Mouse (Mus musculus) hindbrain, embryonic 11.5 days (tissue): ENCODE measurements at regions not wholly inside any gene's neighbourhood (a gene's known extent, or its start where the extent isn't known, plus 50 kb on each side); places are given as distances from the start of the nearest gene placed in this dataset.
A peak's percentile ranks its signal among the peaks of the same experiment; 100 is the strongest.

Experiments
- ATAC-seq: fragments of 200-750 bp; cut with Nextera tagmentation; 2 replicates; pipeline ENCODE4 v1.8.0; 2017; ENCODE audit warnings: mild to moderate bottlenecking, moderate TSS enrichment, moderate library complexity; ENCODE audit not compliant: low FRiP score
- DNase-seq: peaks from one replicate; pipeline ENCODE4 v3.0.0-alpha.2; 2015; ENCODE audit warnings: low spot score
- H3K27ac ChIP-seq: fragments of 300-500 bp; sonication (generic); 2 replicates; pipeline ENCODE4 v1.5.1; 2014; ENCODE audit warnings: mild to moderate bottlenecking, low read depth, low read length
- H3K27me3 ChIP-seq: fragments of 300-500 bp; sonication (generic); 2 replicates; pipeline ENCODE4 v1.6.1; 2014; ENCODE audit warnings: mild to moderate bottlenecking, low read length, moderate library complexity, mixed read lengths; ENCODE audit not compliant: control insufficient read depth, insufficient read depth
- H3K36me3 ChIP-seq: fragments of 300-500 bp; sonication (generic); 2 replicates; pipeline ENCODE4 v1.6.1; 2014; ENCODE audit warnings: mild to moderate bottlenecking, low read length, moderate library complexity, mixed read lengths; ENCODE audit not compliant: control insufficient read depth, insufficient read depth
- H3K4me1 ChIP-seq: fragments of 300-500 bp; sonication (generic); replicated peaks from 2 replicates; pipeline ENCODE4 v1.6.1; 2014; ENCODE audit warnings: low read length, mixed read lengths; ENCODE audit not compliant: control insufficient read depth, insufficient read depth
- H3K4me2 ChIP-seq: fragments of 300-500 bp; sonication (generic); replicated peaks from 2 replicates; pipeline ENCODE4 v1.6.1; 2014; ENCODE audit warnings: mild to moderate bottlenecking, low read depth, low read length
- H3K4me3 ChIP-seq: fragments of 300-500 bp; sonication (generic); 2 replicates; pipeline ENCODE4 v1.5.1; 2014; ENCODE audit warnings: low read depth, low read length
- H3K9ac ChIP-seq: fragments of 300-500 bp; sonication (generic); 2 replicates; pipeline ENCODE4 v1.6.1; 2014; ENCODE audit warnings: low read depth, low read length
- H3K9me3 ChIP-seq: fragments of 300-500 bp; sonication (generic); 2 replicates; pipeline ENCODE4 v1.6.1; 2016; ENCODE audit warnings: low read length; ENCODE audit not compliant: control insufficient read depth
- WGBS: fragments of 180-500 bp; shearing (Covaris S2); extraction: QIAGEN DNeasy Blood & Tissue Kit; methylation state at CpG from one replicate; pipeline ENCODE4 v1.1.7; 2014; 5-methylcytosine and 5-hydroxymethylcytosine counted together

DNA sequence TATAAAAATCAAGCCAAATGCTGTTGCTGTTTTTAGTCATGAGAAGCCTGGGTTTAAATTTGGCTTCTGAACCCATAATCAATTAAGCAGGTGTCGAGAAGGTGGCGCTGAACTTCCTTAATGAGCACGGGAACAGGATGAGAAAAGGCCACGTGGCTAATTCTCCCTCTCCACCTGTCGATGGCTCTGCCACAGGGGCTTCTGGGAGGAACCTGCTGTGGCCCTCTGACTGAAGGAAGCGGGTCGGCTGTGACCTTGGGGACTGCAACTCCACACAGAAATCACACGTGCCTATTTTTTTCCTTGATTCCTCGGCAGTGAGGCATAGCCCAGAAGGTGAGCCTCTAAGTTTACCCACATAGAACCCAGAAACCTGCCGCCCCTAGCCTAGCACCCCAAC lies 244.8 kb upstream of the Sulf2 start:
- Histone ChIP-seq H3K9me3 (no peaks in the 10 kb centered on the region), H3K4me1 (peaks cover 2% of the 10 kb centered on the region), H3K36me3 (no peaks in the 10 kb centered on the region), H3K27me3 (no peaks in the 10 kb centered on the region), H3K27ac (no peak overlapping the region), H3K9ac (no peak overlapping the region), H3K4me3 (no peak overlapping the region), H3K4me2 (no peak overlapping the region)
- ATAC-seq (no peak), DNase-seq (no peak)
- 68% methylated on average over 10 of the region's 10 CpGs for WGBS

GRCm38 (mm10) chr2:166399140-166399830 lies 243.8 kb upstream of the Sulf2 start:
- Histone ChIP-seq H3K4me2 (no peak overlapping the region), H3K27ac (no peak overlapping the region), H3K9ac (no peak overlapping the region), H3K4me3 (no peak overlapping the region), H3K36me3 (no peaks in the 10 kb centered on the region), H3K27me3 (no peaks in the 10 kb centered on the region), H3K9me3 (no peaks in the 10 kb centered on the region), H3K4me1 (peaks cover 2% of the 10 kb centered on the region)
- WGBS = 24% methylated on average over 6 of the region's 6 CpGs
- DNase-seq = no peak
- ATAC-seq = no peak

GRCm38 (mm10) chr2:166398774-166399139 lies 243.3 kb upstream of the Sulf2 start:
- H3K27ac ChIP-seq = no peak overlapping the region
- H3K9ac ChIP-seq = no peak overlapping the region
- H3K36me3 ChIP-seq = no peaks in the 10 kb centered on the region
- no peak overlapping the region for H3K4me2 ChIP-seq
- no peak for DNase-seq
- no peak for ATAC-seq
- H3K4me3 ChIP-seq = no peak overlapping the region
- H3K9me3 ChIP-seq = no peaks in the 10 kb centered on the region
- no peaks in the 10 kb centered on the region for H3K27me3 ChIP-seq
- 72% methylated on average over 5 of the region's 5 CpGs for WGBS
- H3K4me1 ChIP-seq = peaks cover 2% of the 10 kb centered on the region

DNA sequence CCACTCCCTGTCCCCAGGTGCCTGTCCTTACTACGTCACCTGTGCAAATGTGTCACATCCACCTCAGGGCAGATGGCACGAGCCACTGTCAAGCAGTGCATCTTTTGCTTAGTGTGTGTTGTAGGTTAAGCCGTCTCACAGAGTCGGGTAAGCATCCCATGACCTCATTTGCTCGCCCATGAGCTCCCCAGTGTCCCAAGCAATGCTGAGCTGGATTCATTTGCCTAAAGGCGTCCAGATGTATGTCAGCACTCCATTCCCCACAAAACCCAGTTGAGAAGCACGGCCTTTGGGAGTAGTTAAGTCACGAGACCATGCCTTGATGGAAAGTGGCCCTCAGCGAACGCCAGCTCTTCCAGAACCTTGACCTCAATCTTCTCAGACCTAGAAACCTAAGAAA lies 242.7 kb upstream of the Sulf2 start:
- WGBS = 86% methylated on average over 10 of the region's 10 CpGs
- DNase-seq (no peak), ATAC-seq (no peak)
- Histone ChIP-seq H3K36me3 (no peaks in the 10 kb centered on the region), H3K4me2 (no peak overlapping the region), H3K9ac (no peak overlapping the region), H3K27ac (no peak overlapping the region), H3K9me3 (no peaks in the 10 kb centered on the region), H3K4me1 (peaks cover 2% of the 10 kb centered on the region), H3K4me3 (no peak overlapping the region), H3K27me3 (no peaks in the 10 kb centered on the region)

GRCm38 (mm10) chr2:166394666-166395065 lies 239.2 kb upstream of the Sulf2 start:
- no peaks in the 10 kb centered on the region for H3K36me3 ChIP-seq
- ATAC-seq (peak; percentile 65; the same call in 1 of the 2 replicates), DNase-seq (peak; percentile 45)
- H3K27ac ChIP-seq = 0 out of 2 replicates have a peak overlapping the region, but pooled peaks have one; percentile 25
- H3K4me3 ChIP-seq = no peak overlapping the region
- H3K4me1 ChIP-seq = peaks cover 2% of the 10 kb centered on the region
- 41% methylated on average over 13 of the region's 13 CpGs for WGBS
- H3K27me3 ChIP-seq = no peaks in the 10 kb centered on the region
- H3K4me2 ChIP-seq = no peak overlapping the region
- H3K9me3 ChIP-seq = no peaks in the 10 kb centered on the region
- H3K9ac ChIP-seq = no peak overlapping the region

DNA sequence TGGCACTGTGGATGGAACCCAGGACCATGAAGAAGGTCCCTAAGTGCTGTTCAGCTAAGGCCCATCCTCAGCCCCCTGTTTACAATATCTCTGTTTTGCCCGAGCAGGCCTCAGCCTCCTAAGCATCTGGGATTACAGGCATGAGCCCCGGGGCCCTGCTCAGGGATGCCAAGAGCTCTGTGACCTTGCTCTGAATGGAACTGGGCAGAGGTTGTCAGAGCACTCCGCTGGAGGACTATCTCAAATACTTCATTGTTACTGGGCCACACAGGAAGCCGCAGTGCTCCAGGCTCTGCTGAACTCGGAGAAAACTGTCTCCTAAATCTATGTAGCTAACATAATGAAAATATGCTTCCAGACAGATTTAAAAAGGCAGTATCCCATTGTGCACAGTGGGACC lies 235.7 kb upstream of the Sulf2 start:
- DNase-seq (no peak), ATAC-seq (no peak)
- Histone ChIP-seq H3K4me1 (peaks cover 10% of the 10 kb centered on the region), H3K4me2 (no peak overlapping the region), H3K9ac (no peak overlapping the region), H3K27ac (no peak overlapping the region), H3K4me3 (no peak overlapping the region), H3K36me3 (no peaks in the 10 kb centered on the region), H3K9me3 (no peaks in the 10 kb centered on the region), H3K27me3 (no peaks in the 10 kb centered on the region)
- WGBS = 45% methylated on average over 5 of the region's 5 CpGs

DNA sequence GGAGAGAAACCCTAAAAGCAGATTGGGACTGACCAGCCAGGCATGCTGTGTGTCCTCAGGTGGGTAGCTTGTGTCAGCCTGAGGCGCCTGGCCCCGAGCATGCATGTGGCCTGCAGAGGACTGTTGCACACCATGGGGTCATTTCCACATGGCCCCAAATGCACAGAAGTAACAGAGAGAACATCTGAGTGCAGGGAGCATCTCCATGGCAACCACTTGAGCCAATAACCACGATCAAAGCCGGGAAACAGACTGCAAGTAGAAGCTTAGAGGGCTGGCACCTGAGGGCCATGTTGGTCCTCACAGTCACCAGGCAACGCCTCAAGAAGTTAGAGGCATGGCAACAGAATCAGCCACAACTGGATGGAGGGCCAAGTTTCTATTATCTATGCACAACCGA lies 232.6 kb upstream of the Sulf2 start:
- Histone ChIP-seq H3K9ac (no peak overlapping the region), H3K27ac (no peak overlapping the region), H3K27me3 (no peaks in the 10 kb centered on the region), H3K9me3 (no peaks in the 10 kb centered on the region), H3K36me3 (no peaks in the 10 kb centered on the region), H3K4me2 (no peak overlapping the region), H3K4me3 (no peak overlapping the region), H3K4me1 (peaks cover 19% of the 10 kb centered on the region)
- DNase-seq (no peak), ATAC-seq (no peak)
- WGBS = 37% methylated on average over 6 of the region's 6 CpGs

DNA sequence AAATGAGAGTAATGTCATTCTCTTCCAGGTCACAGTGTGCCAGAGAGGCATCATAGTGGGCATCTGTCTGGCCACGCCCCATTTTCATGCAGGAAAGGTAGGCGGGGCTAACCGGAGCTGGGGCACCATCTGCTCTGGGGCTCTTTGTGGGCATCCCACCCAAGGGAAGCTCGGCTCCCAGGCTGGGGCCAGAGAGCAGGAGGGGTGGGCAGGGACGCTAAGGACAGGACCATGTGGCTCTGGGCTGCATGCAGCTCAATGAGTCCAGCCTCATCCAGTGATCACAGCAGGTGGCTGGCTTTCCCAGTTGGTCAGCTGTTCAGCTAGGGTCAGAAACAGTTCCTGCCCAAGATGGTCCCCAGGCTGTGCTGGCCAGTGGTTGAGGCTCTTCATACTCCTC lies 231.4 kb upstream of the Sulf2 start:
- peak; percentile 32; the same call in 1 of the 2 replicates for ATAC-seq
- no peak overlapping the region; the same call in 1 of the 2 replicates for H3K27ac ChIP-seq

GRCm38 (mm10) chr2:166384583-166384982 lies 229.1 kb upstream of the Sulf2 start:
- no peak overlapping the region for H3K9ac ChIP-seq

More for the DNA sequence above, 231.4 kb upstream of the Sulf2 start:
- H3K27me3 ChIP-seq = no peaks in the 10 kb centered on the region
- H3K4me2 ChIP-seq = no peak overlapping the region
- H3K4me1 ChIP-seq = peaks cover 19% of the 10 kb centered on the region
- H3K9ac ChIP-seq = no peak overlapping the region
- no peak for DNase-seq
- H3K36me3 ChIP-seq = no peaks in the 10 kb centered on the region
- no peaks in the 10 kb centered on the region for H3K9me3 ChIP-seq
- H3K4me3 ChIP-seq = no peak overlapping the region
- whole genome bisulfite sequencing = 67% methylated on average over 5 of the region's 5 CpGs

More at GRCm38 (mm10) chr2:166384583-166384982, 229.1 kb upstream of the Sulf2 start:
- DNase-seq (peak; percentile 53), ATAC-seq (peak; percentile 70; the same call in 1 of the 2 replicates)
- Histone ChIP-seq H3K4me3 (no peak overlapping the region), H3K27ac (peak overlapping the region; percentile 37), H3K36me3 (no peaks in the 10 kb centered on the region), H3K4me1 (peaks cover 19% of the 10 kb centered on the region), H3K4me2 (no peak overlapping the region), H3K27me3 (no peaks in the 10 kb centered on the region), H3K9me3 (no peaks in the 10 kb centered on the region)
- 35% methylated on average over 6 of the region's 6 CpGs for WGBS
